In genomic region chr2:163273815-163274214, GRCm38 (mm10) we compare ENCODE assay signal across 15 mouse cellular contexts.
DNase-seq lines count a peak whose midpoint lies in the region; ATAC-seq and TF ChIP-seq lines count a peak whose summit lies in the region.
"Had no signal": no experiment of that assay in that cellular context is flagged by ENCODE, and none has a peak within 500 bp of the region (broad histone marks: within the 10 kb centered on the region; RNA-seq: fewer than 3 reads in every experiment).

No protein-coding gene starts in this region.

- no peaks in the 10 kb centered on the region for H3K36me3 ChIP-seq in kidney, adult 2 months (ENCODE audit: control insufficient read depth, insufficient read depth, low read length)
- no peaks in the 10 kb centered on the region for H3K36me3 ChIP-seq in lung, postnatal 0 days (ENCODE audit: insufficient read depth, low read length)
- H3K36me3 ChIP-seq: G1E; hindbrain, embryonic 13.5 days; lung, embryonic 15.5 days had no signal

- DNase-seq in adrenal gland, postnatal 14 days = peak; percentile 29
- no peak for DNase-seq in adrenal gland, postnatal 36 days
- no peak for DNase-seq in kidney, adult 2 months
- DNase-seq in kidney, adult 9 months = no peak
- DNase-seq in lung, postnatal 0 days (ENCODE audit: low spot score) = no peak
- DNase-seq in lung, postnatal 25 days (ENCODE audit: low spot score) = no peak
- no peak for DNase-seq in cerebellum, adult 11 months
- DNase-seq: adrenal gland, adult 2 months; cerebellum, postnatal 36 days; gastrocnemius, postnatal 25 days; kidney, adult 11 months had no signal

- no peak for ATAC-seq in lung, postnatal 0 days

- TF ChIP-seq CTCF in kidney, adult 2 months (conservative IDR thresholded peaks at IDR 0.05; ENCODE audit: insufficient read depth, insufficient read length, low read depth, low read length) = peak; percentile 33; the same call in 1 of the 2 replicates
- peak; percentile 31; the same call in 1 of the 2 replicates for TF ChIP-seq CTCF in lung, postnatal 0 days (IDR thresholded peaks at IDR 0.05)
- TF ChIP-seq CTCF in bone marrow, adult 2 months (IDR thresholded peaks at IDR 0.05; ENCODE audit: control insufficient read depth, insufficient read depth, low read length) = peak; percentile 19; the same call in 1 of the 2 replicates

- H3K9me3 ChIP-seq in lung, postnatal 0 days (ENCODE audit: low read length) = no peaks in the 10 kb centered on the region
- H3K9me3 ChIP-seq: G1E; hindbrain, embryonic 13.5 days; lung, embryonic 15.5 days had no signal

- no peak overlapping the region for H3K27ac ChIP-seq in kidney, adult 2 months (ENCODE audit: insufficient read depth, low read depth, low read length)
- no peak overlapping the region for H3K27ac ChIP-seq in lung, postnatal 0 days (ENCODE audit: low read length)
- H3K27ac ChIP-seq in bone marrow, adult 2 months (ENCODE audit: control insufficient read depth, insufficient read depth, low read depth, low read length, poor library complexity) = no peak overlapping the region
- H3K27ac ChIP-seq: hindbrain, embryonic 13.5 days; lung, embryonic 15.5 days had no signal

- no peaks in the 10 kb centered on the region; the same call in 1 of the 2 replicates for H3K27me3 ChIP-seq in kidney, adult 2 months (replicated peaks; ENCODE audit: control insufficient read depth, insufficient read depth, low read length)
- no peaks in the 10 kb centered on the region for H3K27me3 ChIP-seq in lung, postnatal 0 days (replicated peaks; ENCODE audit: insufficient read depth, low read length)

- no peak for TF ChIP-seq POLR2A in kidney, adult 2 months (IDR thresholded peaks at IDR 0.05; ENCODE audit: low read depth, low read length)
- no peak for TF ChIP-seq POLR2A in bone marrow, adult 2 months (IDR thresholded peaks at IDR 0.05; ENCODE audit: borderline replicate concordance, control insufficient read depth, low read depth, low read length)

- no peak overlapping the region for H3K4me3 ChIP-seq in kidney, adult 2 months (ENCODE audit: insufficient read depth, low read depth, low read length)
- H3K4me3 ChIP-seq in lung, postnatal 0 days (ENCODE audit: low read depth, low read length) = no peak overlapping the region
- H3K4me3 ChIP-seq in bone marrow, adult 2 months (replicated peaks; ENCODE audit: control insufficient read depth, low read depth, low read length) = no peak overlapping the region
- H3K4me3 ChIP-seq: hindbrain, embryonic 13.5 days; lung, embryonic 15.5 days had no signal

- TF ChIP-seq EP300 in lung, postnatal 0 days (IDR thresholded peaks at IDR 0.05) = no peak

- H3K9ac ChIP-seq in lung, postnatal 0 days (replicated peaks; ENCODE audit: low read depth) = no peak overlapping the region
- H3K9ac ChIP-seq: hindbrain, embryonic 13.5 days; lung, embryonic 15.5 days had no signal

- H3K4me1 ChIP-seq in kidney, adult 2 months (ENCODE audit: control insufficient read depth, insufficient read depth, low read length) = no peaks in the 10 kb centered on the region
- H3K4me1 ChIP-seq in lung, postnatal 0 days (ENCODE audit: insufficient read depth, low read depth, low read length) = no peaks in the 10 kb centered on the region
- H3K4me1 ChIP-seq in bone marrow, adult 2 months (ENCODE audit: control insufficient read depth, insufficient read depth, low read length) = no peaks in the 10 kb centered on the region
- H3K4me1 ChIP-seq: lung, embryonic 15.5 days had no signal

- WGBS in kidney, adult 2 months = 78% methylated on average over 8 of the region's 8 CpGs
- WGBS in lung, postnatal 0 days = 76% methylated on average over 8 of the region's 8 CpGs
- 69% methylated on average over 8 of the region's 8 CpGs for WGBS in bone marrow, adult 2 months

- no peak overlapping the region for H3K4me2 ChIP-seq in lung, postnatal 0 days (replicated peaks; ENCODE audit: low read depth, low read length)
- H3K4me2 ChIP-seq: hindbrain, embryonic 13.5 days; lung, embryonic 15.5 days had no signal
